Mouse (Mus musculus): ENCODE data around the gene Mesp2.
"Not testable (repeated sequence)": the region's sequence is repeated elsewhere in the genome, so short reads cannot be mapped to it uniquely, and the experiment has no call there.

Gene Mesp2

GRCm38 (mm10) chr7:79810611-79811506, at the start of gene Mesp2:
Gene Mesp2 (plus strand): TSS chr7:79810727.
- DNase-seq (ENCODE audit: low spot score in 2 of 2) = peak; percentile 66 to 72

DNA sequence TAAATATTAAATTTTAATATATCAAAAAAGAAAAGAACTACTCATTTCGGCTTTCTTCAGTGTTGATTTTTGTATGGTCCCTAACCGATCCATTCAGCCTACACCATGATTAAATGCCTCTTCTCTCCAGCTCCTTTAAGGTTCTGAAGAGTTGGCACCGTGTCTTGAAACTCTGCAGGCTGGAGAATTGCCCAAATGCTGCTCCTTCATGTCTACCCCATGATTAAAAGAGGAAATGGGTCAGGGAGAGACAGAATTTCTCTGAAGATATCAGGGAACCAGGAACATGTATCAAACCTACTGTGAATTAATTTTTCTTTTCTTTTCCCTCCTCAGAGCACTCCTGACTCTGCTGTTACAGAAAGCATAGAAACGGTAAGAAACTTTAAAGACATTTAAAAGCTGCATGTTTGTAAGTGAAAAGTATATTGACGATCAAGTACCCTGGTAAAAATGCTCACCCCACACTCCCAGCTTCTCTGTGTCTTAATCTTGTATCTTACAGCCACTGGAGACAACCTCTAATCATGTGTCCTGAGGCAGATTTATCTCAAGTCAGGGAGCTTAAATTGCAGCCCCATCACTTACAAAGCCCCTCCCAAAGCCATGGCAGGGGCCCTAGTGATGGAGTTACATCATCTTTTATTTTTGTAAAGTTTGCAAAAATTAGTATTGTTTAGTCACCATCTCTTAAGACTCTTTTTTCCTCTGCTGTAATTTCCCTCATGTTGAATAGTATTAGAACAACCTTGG, 49.2 kb upstream of the Mesp2 start:
- no peak for DNase-seq (ENCODE audit: low spot score in 2 of 2)

DNA sequence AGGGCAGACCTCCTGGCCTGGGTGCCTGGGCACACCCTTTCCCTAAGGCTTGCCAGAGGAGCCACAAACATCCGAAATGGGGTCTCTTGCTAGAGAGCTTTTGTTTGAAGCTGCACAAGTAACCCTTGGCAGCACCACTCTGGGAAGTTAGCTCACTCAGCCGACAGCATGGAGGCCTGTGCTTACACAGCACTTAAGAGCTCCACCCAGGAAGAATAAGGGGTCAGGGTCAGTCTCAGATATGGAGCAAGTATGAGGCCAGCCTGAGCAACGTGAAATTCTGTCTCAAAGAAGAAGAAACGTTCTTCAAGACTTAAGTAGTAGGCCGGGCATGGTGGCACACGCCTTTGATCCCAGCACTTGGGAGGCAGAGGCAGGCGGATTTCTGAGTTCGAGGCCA, 48.4 kb upstream of the Mesp2 start:
- no peak for DNase-seq (ENCODE audit: low spot score in 2 of 2)

- no peak for DNase-seq (ENCODE audit: low spot score in 2 of 2)
These were observed 44.5 kb upstream of the Mesp2 start for GRCm38 (mm10) chr7:79765991-79766390.

DNA sequence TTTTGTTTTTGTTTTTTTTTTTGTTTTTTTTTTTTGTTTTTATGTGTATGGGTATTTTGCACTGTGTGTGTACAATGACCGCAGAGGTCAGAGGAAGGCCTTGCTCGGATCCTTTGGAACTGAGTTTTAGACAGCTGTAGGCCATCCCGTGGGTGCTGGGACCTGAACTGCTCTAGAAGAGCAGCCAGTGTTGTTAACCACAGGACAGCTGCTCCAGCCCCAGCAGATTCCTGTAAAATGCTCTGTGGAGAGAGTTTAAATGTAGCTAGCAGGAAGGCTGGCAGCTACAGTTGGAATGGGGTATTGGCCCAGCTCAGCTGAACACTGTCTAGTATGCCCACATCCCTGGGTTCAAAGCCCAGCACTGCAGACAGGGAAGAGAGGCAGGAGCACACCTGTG, 40.9 kb upstream of the Mesp2 start:
- no peak for DNase-seq (ENCODE audit: low spot score in 2 of 2)

DNA sequence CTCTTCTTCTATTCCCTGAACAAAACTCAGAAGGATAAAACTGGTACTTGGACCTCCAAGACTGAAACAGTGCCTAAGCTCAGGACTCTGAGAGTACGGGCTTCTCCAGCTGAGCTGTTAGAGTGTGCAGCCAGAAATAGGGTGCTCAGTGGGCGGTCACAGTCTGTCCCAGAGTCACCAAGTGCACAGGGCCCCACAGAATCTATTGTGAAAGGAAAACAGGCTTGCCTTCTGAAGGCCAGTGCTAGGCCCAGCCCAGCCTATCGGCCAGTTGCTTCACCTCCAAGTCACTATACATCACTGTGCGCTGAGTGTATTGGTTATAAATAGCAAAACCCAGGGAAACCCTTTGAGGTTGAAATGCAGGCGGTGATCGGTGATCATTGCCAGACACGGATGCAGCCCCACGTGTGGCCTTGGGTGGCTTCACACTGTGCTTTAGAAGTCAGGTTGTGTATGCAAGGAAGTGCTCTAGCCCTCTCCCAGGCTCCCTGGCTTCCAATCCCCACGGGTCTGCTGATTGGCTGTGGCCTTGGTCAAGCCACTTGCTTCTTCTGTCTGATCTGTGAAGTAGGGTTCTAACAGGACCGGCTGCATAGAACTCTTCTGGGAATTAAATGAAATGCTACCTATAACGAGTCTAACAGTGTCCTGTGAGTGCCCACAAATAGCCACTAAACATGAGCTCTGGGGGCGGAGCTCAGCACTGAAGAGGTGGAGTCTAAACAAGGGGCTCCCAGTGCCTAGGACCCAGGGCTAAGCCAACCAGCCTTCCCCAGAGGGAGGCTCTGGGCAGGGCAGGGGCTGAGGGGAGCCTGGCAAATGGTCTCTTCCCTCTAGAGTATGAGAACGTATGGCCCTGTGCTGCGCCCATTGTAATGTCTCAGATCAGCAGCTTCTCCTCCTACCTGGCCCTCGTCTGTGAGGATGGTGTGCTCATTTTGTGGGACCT, 38.7 kb upstream of the Mesp2 start:
- DNase-seq (ENCODE audit: low spot score in 2 of 2) = no peak

DNA sequence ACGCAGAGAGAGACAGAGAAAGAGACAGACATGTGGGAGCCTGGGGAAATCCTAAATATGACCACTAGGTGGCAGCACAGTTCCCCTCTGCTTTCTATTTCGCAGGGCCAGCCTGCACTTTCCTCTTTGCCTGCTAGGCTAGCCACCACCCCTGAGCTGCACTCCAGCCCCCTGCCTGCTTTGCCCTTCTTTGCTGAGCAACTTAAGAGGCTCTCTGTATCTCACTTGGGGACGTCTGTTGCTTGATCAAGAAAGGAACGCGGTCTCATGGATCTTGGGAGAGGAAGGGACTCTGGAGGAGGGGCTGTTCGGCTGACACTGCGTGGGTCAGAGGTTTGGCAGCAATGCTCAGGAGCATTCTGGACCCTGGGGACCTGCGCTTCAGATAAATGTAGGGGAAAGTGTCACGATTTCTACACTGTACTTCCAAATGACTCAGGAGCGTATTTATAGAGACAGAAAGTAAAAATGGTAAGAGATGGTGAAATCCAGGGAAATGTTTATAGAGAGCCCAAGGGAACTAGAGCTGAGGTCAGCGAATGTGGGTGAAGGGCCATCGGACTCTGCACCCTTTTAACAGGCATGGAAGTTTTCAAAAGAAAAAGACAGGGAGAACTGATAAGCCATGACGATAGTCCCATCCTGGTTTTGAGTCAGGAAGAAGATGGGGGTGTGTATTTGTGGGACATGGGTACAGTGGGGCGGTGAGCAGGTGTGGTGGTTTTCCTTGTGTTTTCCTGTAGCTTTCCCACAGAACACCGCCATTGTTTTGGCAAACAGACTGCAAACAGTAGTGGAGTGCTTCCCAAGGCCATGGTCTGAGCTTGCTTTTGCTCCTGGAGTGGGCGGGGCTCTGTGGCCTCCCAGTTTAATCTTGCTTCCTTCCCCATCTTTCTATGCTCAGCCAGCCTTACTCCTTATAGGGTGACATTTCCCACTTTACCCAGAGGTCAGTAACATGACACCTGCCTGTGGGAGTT, 29.6 kb upstream of the Mesp2 start:
- peak; percentile 58 to 76 for DNase-seq (ENCODE audit: low spot score in 2 of 2)

- no peak for DNase-seq (ENCODE audit: low spot score in 2 of 2)
These were observed 28.6 kb upstream of the Mesp2 start for GRCm38 (mm10) chr7:79781826-79782515.

- DNase-seq (ENCODE audit: low spot score in 2 of 2) = no peak
These were observed 28.0 kb upstream of the Mesp2 start for GRCm38 (mm10) chr7:79782516-79782855.

DNA sequence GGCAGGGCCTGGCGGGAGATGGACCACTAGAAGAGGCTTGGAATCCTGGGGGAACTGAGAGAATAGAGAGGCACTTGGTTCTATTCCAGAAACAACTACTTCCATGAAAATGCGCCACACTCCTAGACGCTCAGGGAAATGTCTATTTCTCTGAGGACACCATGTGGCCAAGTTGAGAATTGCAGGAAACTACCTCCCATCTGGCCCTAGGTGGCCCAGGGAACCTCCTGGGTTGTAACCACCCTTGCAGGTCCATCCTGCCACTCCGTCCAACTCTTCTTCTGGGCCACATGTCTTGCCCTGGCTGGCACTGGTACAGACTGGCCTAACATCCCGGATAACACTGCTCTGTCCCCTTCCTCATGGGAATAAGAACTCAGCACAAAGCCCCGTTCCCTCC, 24.2 kb upstream of the Mesp2 start:
- peak in 1 of 2 experiments; percentile 81 for DNase-seq (ENCODE audit: low spot score in 2 of 2)

GRCm38 (mm10) chr7:79789812-79790211, 20.7 kb upstream of the Mesp2 start:
- not testable (repeated sequence) for DNase-seq (ENCODE audit: low spot score in 2 of 2)

GRCm38 (mm10) chr7:79792635-79793421, 17.7 kb upstream of the Mesp2 start:
- DNase-seq (ENCODE audit: low spot score in 2 of 2) = no peak

DNA sequence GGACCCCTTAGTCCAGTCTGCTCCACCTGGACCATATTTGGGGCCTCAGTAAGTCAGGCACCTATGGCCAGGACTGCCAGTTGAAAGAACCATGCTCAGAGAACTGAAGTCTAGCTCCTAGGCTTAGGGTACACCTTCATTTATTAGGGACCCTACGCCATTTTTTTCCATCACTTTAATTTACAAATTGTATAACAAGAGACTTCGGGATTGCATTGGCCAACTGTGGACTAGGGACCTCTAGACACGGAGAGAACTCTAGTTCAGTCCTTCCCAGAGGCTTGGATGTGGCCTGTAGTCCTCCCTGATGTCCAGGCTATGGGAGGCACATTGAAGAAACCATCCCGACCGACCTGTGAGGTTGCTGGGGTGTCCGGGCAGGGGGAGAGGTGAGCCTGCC, 16.8 kb upstream of the Mesp2 start, which contains the start of gene Mesp1:
Gene Mesp1 (minus strand): TSS at position 101 of the 400 bp plus-strand sequence.
- no peak for DNase-seq (ENCODE audit: low spot score in 2 of 2)

DNA sequence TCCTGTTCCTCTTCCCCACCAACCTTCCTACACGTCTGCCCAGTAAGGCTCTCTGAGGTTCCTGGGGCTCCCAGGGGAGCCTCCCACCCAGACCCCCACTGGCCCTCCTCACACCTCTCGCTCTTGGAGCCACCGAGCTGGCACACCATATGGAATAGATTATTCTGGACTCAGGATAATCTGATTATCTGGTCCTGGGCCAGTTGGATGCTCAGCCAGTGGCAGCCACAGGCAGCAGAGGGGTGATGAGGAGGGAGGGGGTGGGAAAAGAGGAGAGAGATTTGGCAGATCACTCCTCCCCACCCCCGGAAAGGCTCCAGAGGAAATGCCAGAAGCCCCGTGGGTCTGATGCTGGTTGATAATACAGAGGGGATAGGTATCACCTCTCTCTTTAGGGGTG, 11.9 kb upstream of the Mesp2 start:
- no peak for DNase-seq (ENCODE audit: low spot score in 2 of 2)

GRCm38 (mm10) chr7:79799048-79799447, 11.5 kb upstream of the Mesp2 start:
- DNase-seq (ENCODE audit: low spot score in 2 of 2) = peak; percentile 63 to 83

DNA sequence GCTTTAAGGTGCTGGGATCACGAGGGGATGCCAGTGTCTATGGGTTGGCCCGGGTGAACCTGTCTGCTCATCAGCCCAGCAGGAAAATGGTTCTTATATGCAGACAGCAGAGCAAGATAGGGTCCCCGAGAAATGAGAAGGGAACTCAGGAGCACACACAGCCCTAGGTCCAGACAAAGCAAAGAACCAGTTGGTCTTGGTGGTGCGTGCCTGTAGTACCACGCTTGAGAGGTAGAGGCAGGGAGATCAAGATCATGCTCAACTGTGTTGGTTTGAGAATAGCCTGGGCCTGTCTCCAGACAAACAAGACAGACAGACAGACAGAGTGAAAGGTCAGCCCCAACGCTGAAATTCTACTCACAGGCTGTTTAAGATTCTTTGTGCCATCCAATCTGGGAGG, 11.0 kb upstream of the Mesp2 start:
- DNase-seq (ENCODE audit: low spot score in 2 of 2) = no peak

- no peak for DNase-seq (ENCODE audit: low spot score in 2 of 2)
These were observed 10.2 kb upstream of the Mesp2 start for GRCm38 (mm10) chr7:79800336-79800735.

GRCm38 (mm10) chr7:79801391-79801790, 9.1 kb upstream of the Mesp2 start:
- no peak for DNase-seq (ENCODE audit: low spot score in 2 of 2)

GRCm38 (mm10) chr7:79802037-79802436, 8.5 kb upstream of the Mesp2 start:
- DNase-seq (ENCODE audit: low spot score in 2 of 2) = no peak
